Mouse (Mus musculus) hematopoietic stem cell, adult 5-6 weeks (primary cell): ENCODE measurements around the gene Tbc1d9b. TPM values are rescaled to one million over a fixed set of nuclear protein-coding genes. Genes with fewer than 3 reads are reported as not detected.
A peak's percentile ranks its signal among the peaks of the same experiment; 100 is the strongest.

ENCODE experiments used
- ATAC-seq, 2 experiments: fragments of 125-278 bp in 1 of 2; replicated peaks in 1 of 2; 2 replicates each; pipeline ENCODE4 v1.8.0; 2016 to 2017; ENCODE audit warnings: inconsistent platforms in 2 of 2, mild to moderate bottlenecking in 2 of 2, moderate number of reproducible peaks in 2 of 2, low read depth in 1 of 2, moderate TSS enrichment in 1 of 2; ENCODE audit not compliant: low FRiP score in 2 of 2, poor library complexity in 2 of 2, severe bottlenecking in 2 of 2, insufficient read depth in 1 of 2, low TSS enrichment in 1 of 2
- total RNA-seq: library from RNA; stranded (forward); fragments of 172-1452, 232-1000 nt; gene quantifications from 2 replicates; pipeline ENCODE4 v1.2.3, GENCODE M21; 2017

Tbc1d9b gene
- total RNA-seq, 1 experiment from 2014 or later = 89.9 TPM

GRCm38 (mm10) chr11:50194070-50194469, 62.9 kb downstream of the Tbc1d9b start:
- ATAC-seq = no peak

GRCm38 (mm10) chr11:50194793-50195192, 63.6 kb downstream of the Tbc1d9b start:
- ATAC-seq = no peak

- ATAC-seq = no peak
Observed at GRCm38 (mm10) chr11:50197500-50197899, 66.3 kb downstream of the Tbc1d9b start.

GRCm38 (mm10) chr11:50198219-50198846, 67.1 kb downstream of the Tbc1d9b start:
- ATAC-seq = no peak

- ATAC-seq = no peak
Observed at GRCm38 (mm10) chr11:50198916-50199315, 67.7 kb downstream of the Tbc1d9b start.

GRCm38 (mm10) chr11:50200613-50201012, 69.4 kb downstream of the Tbc1d9b start:
- peak in 1 of 2 experiments; percentile 27; a peak in 1 of 4 replicates for ATAC-seq

- ATAC-seq = no peak
Observed at GRCm38 (mm10) chr11:50201590-50201989, 70.4 kb downstream of the Tbc1d9b start.

GRCm38 (mm10) chr11:50203302-50203827, 72.2 kb downstream of the Tbc1d9b start:
- no peak for ATAC-seq

- ATAC-seq = no peak
Observed at GRCm38 (mm10) chr11:50205434-50205833, 74.2 kb downstream of the Tbc1d9b start.

- ATAC-seq = no peak
Observed at GRCm38 (mm10) chr11:50206037-50206436, 74.8 kb downstream of the Tbc1d9b start.

GRCm38 (mm10) chr11:50207344-50207743, 76.1 kb downstream of the Tbc1d9b start:
- ATAC-seq = no peak

- ATAC-seq = no peak
Observed at GRCm38 (mm10) chr11:50208039-50208438, 76.8 kb downstream of the Tbc1d9b start.

- ATAC-seq = peak; percentile 79 to 85
Observed at GRCm38 (mm10) chr11:50210101-50210504, 78.9 kb downstream of the Tbc1d9b start.

- peak; percentile 39 to 66 for ATAC-seq
Observed at GRCm38 (mm10) chr11:50210505-50211151, 79.4 kb downstream of the Tbc1d9b start, which contains the start of the genes Sqstm1 and Mgat4b. Gene Sqstm1 (minus strand): TSS chr11:50210827. Gene Mgat4b (plus strand): TSS chr11:50210890.

- ATAC-seq = no peak
Observed at GRCm38 (mm10) chr11:50211322-50212059, 80.3 kb downstream of the Tbc1d9b start.

GRCm38 (mm10) chr11:50212060-50212739, 81.0 kb downstream of the Tbc1d9b start:
- ATAC-seq = no peak
